Mouse (Mus musculus) heart, postnatal 25 days (tissue): ENCODE results near the gene 2610008E11Rik. TPM values are rescaled to one million over a fixed set of nuclear protein-coding genes. Genes with fewer than 3 reads are reported as not detected.
A peak's percentile ranks its signal among the peaks of the same experiment; 100 is the strongest.
"Not testable (repeated sequence)": the region's sequence is repeated elsewhere in the genome, so short reads cannot be mapped to it uniquely, and the experiment has no call there.

Experiments
- DNase-seq: peaks from one replicate; pipeline ENCODE4 v3.0.0; 2022; ENCODE audit warnings: low spot score
- intact Hi-C: fragments of 180-260 bp; cut with DNase I; formaldehyde crosslinking; loops from one replicate; pipeline ENCODE4 v1.15.1; 2025
- total RNA-seq, 2 experiments: library from RNA; stranded (reverse); gene quantifications; 2 replicates each; pipeline ENCODE4 v1.2.3; 2021

Gene 2610008E11Rik
- total RNA-seq = 10 to 100 TPM; 12.2 to 15.1 TPM

DNA sequence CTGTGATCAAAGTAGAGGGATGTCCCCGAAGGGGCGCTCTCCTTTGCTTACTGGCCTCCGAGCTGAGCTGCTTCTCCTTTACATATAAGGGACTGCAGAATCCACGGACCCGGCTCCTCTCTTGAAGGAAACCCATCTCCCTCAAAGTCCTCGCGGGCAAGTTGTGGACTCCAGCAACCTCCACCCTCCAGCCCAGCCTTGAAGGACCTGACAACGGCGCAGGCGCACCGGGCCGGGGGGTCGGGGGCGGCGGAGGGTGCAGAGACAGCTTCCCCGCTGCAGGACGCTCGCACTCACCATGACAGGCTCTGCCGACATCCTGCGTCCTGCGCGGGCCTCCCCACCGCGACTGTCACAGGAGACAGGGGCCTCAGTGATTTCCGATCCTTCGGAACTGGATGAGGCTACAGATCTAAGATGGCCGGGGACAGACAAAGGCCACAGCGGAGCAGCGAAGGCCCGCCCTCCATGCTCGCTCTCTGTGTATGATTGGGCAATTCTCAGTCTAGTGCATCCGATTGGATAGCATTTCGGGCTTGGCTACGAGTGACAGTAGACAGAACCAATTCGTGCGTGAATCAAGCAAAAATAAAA lies at the start of gene 2610008E11Rik:
2610008E11Rik (minus strand) TSS at position 440 of the 594 bp plus-strand sequence.
- intact Hi-C loops = no loop called here
- DNase-seq = peak; percentile 90

DNA sequence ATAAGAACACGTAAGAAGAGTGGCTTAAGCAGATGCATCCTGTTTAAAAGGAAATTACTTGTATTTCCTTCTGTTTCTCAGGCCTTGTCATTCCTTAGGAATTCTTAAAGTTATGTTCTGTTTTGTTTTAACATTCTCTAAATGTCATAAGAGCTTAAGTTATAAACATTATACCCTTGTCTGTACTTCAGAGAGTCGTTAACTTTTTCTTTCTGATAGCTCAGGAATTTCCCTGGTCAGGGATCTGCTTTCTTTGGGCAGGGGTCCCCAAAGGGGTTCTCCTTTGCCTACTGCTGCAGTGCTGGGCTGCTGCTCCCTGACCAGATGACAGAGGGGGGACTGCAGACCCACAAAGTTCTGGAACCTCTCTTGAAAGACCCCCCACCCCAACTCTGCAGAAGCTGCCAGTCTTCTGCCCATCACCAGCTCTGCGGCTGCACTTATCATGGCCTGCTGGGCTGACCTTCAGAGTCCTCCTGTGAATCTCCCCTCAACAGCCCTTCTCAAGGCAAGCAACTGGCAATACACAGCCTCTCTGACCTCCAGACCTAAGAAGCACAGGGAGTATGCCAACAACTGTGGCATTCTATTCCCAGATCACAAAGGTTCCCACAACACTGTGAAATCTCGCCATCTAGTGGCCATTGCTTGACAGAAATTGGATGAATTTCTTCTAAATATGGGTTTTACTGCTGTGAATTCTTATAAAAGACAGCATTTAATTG lies 18.9 kb upstream of the 2610008E11Rik start:
- DNase-seq = no peak
- intact Hi-C loops = loop anchor here (1.0 kb wide), 1 partner anchor 360 kb away; no protein-coding TSS in a partner anchor

DNA sequence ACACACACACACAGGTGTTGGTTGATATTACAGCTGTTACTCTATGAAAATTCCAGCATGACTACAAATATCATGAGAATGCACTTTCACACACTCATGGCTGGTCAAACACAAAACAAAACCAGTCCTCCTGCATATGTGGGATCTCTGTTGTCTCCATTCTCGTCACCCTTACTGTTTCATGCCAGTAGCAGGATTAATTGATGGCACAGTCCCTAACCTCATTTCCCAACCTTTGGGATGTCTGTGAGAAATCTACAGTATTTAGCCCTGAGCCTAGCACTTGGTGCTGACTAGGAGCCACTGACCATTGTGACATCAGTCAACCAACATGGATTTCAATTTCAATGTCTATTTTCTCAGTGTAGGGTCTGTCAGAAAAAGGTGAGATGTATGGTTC lies 17.7 kb upstream of the 2610008E11Rik start:
- DNase-seq = no peak

DNA sequence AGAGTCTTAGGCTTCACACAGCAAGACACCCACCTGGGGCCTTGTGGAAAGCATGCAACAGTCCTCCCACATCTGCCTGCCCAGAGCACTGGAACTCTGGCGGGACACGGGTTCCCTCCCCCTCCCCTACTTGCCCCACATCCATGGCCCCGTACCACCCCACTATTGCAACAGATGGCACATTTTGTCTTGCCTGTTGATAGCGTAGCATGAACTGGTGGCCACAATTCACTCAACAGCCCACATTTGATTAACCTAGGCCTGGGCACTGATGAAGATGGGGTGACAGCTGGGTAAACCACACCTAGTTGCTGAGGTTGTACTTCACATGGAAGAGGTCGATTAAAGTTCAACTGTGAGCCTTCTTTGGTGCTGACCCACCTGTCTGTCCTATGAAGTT lies 13.1 kb upstream of the 2610008E11Rik start:
- DNase-seq = no peak
- intact Hi-C loops = no loop called here

More for the DNA sequence above, 17.7 kb upstream of the 2610008E11Rik start:
- intact Hi-C loops = no loop called here

DNA sequence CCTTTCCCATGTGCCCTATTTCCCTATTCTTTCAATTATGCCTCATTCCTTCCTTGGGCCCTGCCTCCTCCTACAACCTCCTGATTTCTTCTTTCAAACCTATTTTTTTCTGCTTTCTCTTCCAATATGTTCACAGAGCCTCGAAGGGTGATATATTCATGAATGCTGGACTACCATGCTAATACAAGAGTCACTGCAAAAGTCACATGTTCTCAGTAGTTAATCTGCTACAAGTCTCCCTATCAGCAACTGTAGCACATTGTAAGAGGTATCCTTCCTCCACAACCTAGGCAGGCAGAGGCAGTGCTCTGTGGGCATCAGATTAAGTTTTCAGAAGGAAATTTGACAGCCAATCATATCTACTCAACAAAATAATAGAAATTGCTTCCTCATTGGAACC lies 11.8 kb upstream of the 2610008E11Rik start:
- intact Hi-C loops = no loop called here
- no peak for DNase-seq

DNA sequence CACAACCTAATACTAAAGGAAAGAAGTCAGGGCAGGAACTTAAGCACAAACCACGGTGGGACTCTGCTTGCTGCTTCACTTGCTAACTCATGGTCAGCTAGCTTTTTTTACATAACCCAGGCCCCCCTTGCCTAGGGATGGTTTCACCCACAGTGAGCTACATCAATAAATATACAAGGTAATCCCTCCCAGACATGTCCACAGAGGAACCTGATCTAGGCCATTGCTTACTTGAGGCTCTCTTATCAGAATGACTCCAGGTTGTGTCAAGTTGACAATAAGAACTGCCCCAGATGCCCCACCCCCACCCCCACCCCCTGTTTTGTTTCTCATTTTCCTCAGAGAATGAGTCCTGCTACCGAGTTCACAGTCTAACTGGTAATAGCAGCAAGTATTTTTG lies 10.1 kb upstream of the 2610008E11Rik start:
- intact Hi-C loops = no loop called here
- DNase-seq = no peak

DNA sequence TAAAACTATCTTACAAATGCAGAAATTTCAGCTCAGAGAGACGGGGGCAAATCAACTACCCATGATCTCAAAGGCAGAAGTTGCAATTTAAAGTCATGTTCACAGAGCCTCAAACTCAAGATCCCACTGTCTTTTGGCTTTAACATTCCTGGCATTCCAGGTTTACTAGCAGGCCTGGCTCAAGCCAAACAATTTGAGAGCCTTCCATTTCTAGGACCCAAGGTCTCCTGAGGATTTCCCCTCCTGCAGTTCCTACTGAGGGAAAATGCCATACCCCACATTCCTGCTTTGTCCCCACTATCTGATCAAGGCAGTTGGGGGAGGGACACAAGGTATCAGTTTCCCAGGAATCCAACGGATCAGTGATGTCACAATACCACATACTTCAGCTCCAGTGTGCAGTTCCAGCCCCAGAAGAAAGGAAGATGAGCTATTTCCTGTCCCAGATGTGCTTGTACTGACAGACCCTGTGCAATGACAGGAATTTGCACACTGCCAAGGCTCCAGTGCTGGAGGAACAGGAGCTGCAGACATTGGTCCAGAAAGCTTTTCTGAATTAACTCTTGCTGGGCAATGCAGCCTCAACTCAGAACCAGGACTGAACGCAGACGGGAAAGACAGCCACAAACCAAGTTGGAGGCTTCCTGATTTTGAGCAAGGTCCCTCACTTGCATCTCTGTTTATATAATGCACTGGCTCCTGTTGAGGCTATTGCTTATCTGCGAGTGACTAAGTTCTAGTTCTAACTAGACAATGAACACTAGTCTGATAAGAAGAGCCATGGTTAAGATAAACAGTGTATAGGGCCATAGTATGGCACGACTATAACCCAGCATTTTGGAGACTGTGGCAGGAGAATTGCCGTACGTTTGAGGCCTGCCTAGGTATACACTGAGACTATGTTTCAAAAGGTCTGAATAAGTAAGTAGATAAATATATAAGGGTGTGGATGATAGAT lies 9.2 kb upstream of the 2610008E11Rik start:
- DNase-seq = no peak
- intact Hi-C loops = no loop called here

DNA sequence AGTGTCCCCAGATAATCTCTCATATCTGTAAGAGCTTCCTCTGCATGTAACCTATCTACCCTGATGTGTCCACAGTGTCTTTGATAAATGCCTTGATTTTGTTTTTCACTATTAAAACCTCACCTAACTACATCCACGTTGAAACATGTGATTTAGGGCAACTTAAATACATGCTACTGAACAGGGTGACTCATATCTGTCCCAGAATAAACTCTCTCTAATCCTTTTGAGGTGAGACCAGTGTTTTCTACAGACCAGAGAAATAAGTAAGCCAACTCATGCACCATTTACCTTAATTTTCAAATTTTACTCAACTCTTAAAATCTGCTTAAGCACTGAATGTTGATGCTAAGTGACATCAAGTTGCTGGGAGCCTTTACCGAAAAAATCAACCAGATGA lies 694 bp downstream of the 2610008E11Rik start:
- intact Hi-C loops = no loop called here
- DNase-seq = no peak

DNA sequence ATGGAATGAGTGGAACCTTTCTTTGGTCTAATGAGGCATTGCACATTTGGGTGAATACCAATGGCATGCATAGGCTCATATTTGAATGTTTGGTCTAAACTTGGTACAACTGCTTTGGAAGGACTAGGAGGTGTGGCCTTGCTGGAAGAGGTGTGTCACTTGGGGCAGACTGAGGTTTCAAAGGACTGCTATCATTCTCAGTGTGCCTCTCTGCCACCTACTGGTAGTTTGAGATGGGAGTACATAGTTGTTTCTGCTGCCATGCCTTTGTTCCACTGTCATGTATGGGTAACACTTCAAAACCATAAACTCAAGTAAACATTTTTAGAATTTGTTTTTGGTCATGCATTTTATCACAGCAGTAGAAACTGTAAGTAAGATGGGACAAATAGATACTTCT lies 5.7 kb downstream of the 2610008E11Rik start:
- DNase-seq = no peak
- intact Hi-C loops = no loop called here

DNA sequence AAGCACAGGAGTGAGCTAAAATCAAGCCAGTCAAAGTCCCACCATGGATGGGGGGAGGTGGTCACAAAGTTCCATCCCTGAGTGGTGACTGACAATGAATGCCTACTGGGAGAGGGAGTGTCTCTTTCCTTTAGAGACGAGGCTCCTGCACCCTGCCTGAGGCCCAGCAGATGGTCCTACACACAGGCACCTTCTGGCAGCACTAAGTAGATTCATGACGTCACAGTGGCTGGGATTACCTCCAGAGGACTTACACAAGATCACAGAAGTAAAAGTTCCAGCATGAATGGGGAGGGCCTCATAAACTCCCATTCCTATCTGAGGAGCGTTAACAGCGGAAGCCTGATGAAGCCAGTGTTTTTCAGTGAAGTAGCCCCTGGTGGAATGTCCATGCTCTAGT lies 8.4 kb downstream of the 2610008E11Rik start:
- no peak for DNase-seq

DNA sequence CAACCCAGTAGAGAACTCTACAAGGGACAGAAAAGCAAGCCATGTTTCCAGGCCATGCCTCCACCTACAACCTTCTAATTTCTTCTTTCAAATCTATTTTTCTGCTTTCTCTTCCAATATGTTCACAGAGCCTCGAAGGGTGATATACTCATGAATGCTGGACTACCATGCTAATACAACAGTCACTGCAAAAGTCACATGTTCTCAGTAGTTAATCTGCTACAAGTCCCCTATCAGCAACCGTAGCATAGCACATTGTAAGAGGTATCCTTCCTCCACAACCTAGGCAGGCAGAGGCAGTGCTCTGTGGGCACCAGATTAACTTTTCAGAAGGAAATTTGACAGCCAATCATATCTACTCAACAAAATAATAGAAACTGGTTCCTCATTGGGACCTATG lies 10.8 kb downstream of the 2610008E11Rik start:
- DNase-seq = no peak
- intact Hi-C loops = no loop called here

More for the DNA sequence above, 8.4 kb downstream of the 2610008E11Rik start:
- intact Hi-C loops = no loop called here

DNA sequence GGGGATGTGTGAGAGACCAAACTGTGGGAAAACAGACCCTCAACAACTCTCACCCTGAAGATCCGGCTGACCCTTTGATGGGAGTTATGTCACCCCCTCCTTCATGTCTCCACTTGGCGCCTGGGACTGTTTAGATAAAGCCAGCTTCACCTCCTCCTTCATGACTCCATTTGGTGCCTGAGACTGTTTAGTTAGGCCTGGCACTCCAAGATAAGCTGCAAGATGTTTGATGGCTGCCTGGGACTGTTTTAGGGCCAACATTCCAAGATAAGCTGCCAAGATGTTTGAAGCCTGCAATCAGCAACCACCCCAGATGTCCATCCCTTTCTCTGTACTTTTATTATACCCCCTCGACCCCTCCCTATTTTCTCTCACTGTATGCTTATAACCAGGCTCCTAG lies 40.0 kb downstream of the 2610008E11Rik start:
- DNase-seq, intact Hi-C loops: not testable (repeated sequence)

DNA sequence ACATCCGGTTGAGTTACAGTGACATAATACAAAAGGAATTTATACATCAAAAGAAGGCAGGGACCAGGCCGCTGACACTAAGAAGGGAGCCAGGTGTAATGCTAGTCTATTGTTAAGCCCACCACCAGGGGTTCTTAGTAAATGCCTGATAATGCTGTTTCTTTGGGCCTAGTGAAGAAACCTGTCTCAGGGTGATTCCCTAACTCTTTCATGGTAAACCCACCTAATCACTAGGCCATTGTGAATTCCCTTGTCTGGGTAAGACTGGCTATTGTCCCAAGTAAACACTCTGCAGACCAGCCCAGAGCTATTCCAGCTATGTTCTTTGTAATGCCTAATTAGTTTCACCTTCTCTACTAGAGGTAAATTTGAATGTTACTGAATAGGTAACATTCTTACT lies 54.9 kb downstream of the 2610008E11Rik start:
- DNase-seq, intact Hi-C loops: not testable (repeated sequence)

DNA sequence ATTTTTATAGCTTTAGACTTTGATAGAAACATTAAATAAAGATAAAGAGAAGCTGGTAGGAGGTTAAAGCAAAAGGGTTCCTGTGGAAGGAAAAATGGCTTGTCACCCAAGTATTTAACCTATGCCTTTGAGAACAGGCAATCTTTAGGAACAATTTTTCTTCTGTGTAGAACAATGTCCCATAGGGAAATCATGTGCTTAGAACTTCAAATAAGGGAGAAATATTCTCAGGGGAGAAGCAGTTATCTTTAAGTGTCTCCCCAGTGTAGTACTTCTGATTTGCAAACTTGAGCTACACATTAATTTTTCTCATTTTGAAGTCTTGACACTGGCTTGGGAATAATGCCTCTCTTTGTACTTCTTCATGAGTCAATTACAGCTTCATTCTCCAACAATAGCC lies 69.0 kb downstream of the 2610008E11Rik start, which contains the start of gene Olfr57:
Olfr57 (plus strand) TSS at position 301 of the 400 bp plus-strand sequence.
- intact Hi-C loops = no loop called here
- DNase-seq = no peak

Other genes with a start within 250 kb of the 2610008E11Rik start
- gene Olfr1356, start 245.4 kb downstream of the 2610008E11Rik start, total RNA-seq = not detected
- not detected for gene Olfr1355, start 222.1 kb downstream of the 2610008E11Rik start, total RNA-seq
- not detected for gene Olfr1354, start 184.4 kb downstream of the 2610008E11Rik start, total RNA-seq
- gene Olfr8, start 147.0 kb downstream of the 2610008E11Rik start, total RNA-seq = not detected
- gene Olfr1353, start 134.3 kb downstream of the 2610008E11Rik start, total RNA-seq = not detected
- gene Olfr1352, start 116.5 kb downstream of the 2610008E11Rik start, total RNA-seq = not detected
- not detected for gene Olfr1351, start 85.1 kb downstream of the 2610008E11Rik start, total RNA-seq
- gene Olfr57, start 68.9 kb downstream of the 2610008E11Rik start, total RNA-seq = not detected
- not detected for gene Vmn2r80, start 51.2 kb upstream of the 2610008E11Rik start, total RNA-seq
- gene Vmn2r81, start 150.1 kb upstream of the 2610008E11Rik start, total RNA-seq = not detected